Mouse (Mus musculus) small intestine, adult 2 months (tissue): Measurements from ENCODE around the gene Wdr24.

Source experiments
- CTCF ChIP-seq: fragments of 200-500 bp; IDR thresholded peaks from 2 replicates; pipeline ENCODE4 v1.5.1; 2012; ENCODE audit warnings: low read depth, mild to moderate bottlenecking, control low read depth, inconsistent platforms, low read length, moderate library complexity, mixed read lengths; ENCODE audit not compliant: insufficient replicate concordance, insufficient read length; ENCODE audit errors: extremely low read depth
- POLR2A ChIP-seq: fragments of 200-500 bp; IDR thresholded peaks from 2 replicates; pipeline ENCODE4 v1.6.1; 2012; ENCODE audit warnings: low read depth, mild to moderate bottlenecking, control low read depth, inconsistent platforms, low read length, moderate library complexity

DNA sequence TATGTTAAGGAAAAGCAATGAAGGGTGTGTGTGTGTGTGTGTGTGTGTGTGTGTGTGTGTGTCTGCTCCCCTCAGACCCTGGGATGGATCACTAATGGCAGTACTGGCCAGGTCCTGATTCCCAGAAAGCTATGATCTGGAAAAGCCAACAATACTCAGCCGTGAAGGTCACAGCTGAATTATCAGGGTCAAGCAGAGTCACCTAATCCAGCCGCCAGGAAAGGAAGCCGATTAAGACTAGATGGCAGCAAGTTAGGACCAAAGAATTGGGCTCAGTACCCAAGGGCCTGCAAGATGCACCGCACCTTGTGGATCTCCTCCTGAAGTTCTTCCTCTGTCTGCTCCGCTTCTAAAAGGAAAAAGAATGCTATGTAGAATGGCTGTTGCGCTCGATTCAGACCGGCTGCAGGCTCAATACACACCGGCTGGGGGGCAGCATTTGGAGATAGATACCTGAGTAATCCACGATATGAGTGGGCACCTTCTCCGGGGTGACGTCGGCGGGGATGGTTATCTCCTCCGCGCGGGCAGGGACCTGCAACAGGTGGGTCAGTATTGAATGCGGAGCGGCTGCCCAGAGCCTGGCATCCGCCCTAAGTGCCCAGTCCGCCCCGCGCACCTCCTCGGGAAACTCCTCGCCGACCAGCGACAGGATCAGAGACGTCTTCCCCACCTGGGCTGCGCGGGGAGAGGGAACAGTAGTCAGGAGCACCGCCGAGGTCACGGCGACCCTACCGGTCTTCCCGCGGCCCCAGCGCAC, 20.4 kb downstream of the Wdr24 start:
- TF ChIP-seq CTCF: no peak
- TF ChIP-seq POLR2A: no peak
